Mouse (Mus musculus): ENCODE measurements around the gene Amot.

DNA sequence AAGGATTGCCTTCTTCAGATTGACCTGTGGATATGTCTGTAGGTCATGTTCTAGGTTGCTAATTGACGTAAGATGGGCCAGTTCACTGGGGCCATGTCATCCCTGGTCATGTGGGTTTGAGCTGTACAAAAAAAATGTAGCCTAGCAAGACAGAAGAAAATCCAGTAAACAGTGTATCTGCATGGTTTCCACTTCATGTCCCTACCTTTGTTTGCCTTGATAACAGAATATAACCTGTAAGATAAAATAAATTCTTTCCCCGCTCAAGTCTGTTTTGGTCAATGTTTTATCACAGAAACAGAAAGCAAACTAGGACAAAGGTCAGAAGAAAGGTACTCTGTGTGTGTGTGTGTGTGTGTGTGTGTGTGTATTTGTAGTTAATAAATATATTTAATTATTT, 63.5 kb downstream of the Amot start:
- TF ChIP-seq CTCF (conservative IDR thresholded peaks at IDR 0.05; ENCODE audit: low read length) (no peak), POU5F1 (IDR thresholded peaks at IDR 0.05; ENCODE audit: borderline replicate concordance, low read length) (no peak), NANOG (IDR thresholded peaks at IDR 0.05; ENCODE audit: borderline replicate concordance, low read length) (no peak)

Measured in E14TG2a.4 (cell line).